ENCODE assay signal across 8 mouse cellular contexts in the genomic region with DNA sequence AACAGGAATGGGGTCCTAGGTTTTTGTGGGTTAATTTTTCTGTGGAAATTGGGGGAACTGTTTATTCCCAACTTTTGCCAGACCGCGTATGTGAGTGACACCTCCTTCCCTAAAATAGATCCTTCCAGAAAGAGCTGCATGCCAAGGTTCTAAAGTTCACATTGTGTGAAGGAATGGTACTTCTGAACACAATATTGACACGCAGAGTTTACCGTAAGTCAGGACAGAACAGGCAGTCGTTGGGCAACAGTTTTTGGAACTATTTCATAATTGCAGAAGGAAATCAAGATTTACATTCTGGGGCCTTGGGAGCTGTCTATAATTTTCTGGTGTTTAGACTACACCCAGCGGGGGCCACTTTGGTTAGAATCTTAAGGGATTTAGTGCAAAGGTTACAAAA. TPM values are rescaled to one million over a fixed set of nuclear protein-coding genes. Genes with fewer than 3 reads are reported as not detected.
DNase-seq lines count a peak whose midpoint lies in the region; ATAC-seq and TF ChIP-seq lines count a peak whose summit lies in the region.

No protein-coding gene starts in this region.

- no peaks in the 10 kb centered on the region for H3K9me3 ChIP-seq in kidney, embryonic 16.5 days (ENCODE audit: low read length)
- H3K9me3 ChIP-seq in embryonic facial prominence, embryonic 15.5 days (replicated peaks), result no peaks in the 10 kb centered on the region
- H3K9me3 ChIP-seq in limb, embryonic 14.5 days (ENCODE audit: control insufficient read depth, low read length), result no peaks in the 10 kb centered on the region
- no peaks in the 10 kb centered on the region for H3K9me3 ChIP-seq in neural tube, embryonic 12.5 days

- 54% methylated on average over 6 of the region's 6 CpGs for WGBS in kidney, embryonic 16.5 days
- 46% methylated on average over 6 of the region's 6 CpGs for WGBS in embryonic facial prominence, embryonic 15.5 days
- WGBS in limb, embryonic 14.5 days, result 71% methylated on average over 6 of the region's 6 CpGs
- WGBS in neural tube, embryonic 12.5 days, result 84% methylated on average over 6 of the region's 6 CpGs
- 55% methylated on average over 6 of the region's 6 CpGs for WGBS in thymus, adult 2 months

- no peak for TF ChIP-seq POLR2A in limb, embryonic 14.5 days (IDR thresholded peaks at IDR 0.05; ENCODE audit: borderline replicate concordance, extremely low read depth, insufficient read depth, insufficient read length)
- TF ChIP-seq POLR2A in thymus, adult 2 months (IDR thresholded peaks at IDR 0.05; ENCODE audit: control insufficient read depth, extremely low read depth, insufficient read depth, low read length, poor library complexity), result no peak

- H3K36me3 ChIP-seq in kidney, embryonic 16.5 days (ENCODE audit: insufficient read depth, low read length), result peaks cover 9% of the 10 kb centered on the region
- peaks cover 6% of the 10 kb centered on the region; the same call in 1 of the 2 replicates for H3K36me3 ChIP-seq in embryonic facial prominence, embryonic 15.5 days
- H3K36me3 ChIP-seq in limb, embryonic 14.5 days (ENCODE audit: control insufficient read depth, insufficient read depth, low read length), result peaks cover 1% of the 10 kb centered on the region; the same call in 1 of the 2 replicates
- 0 out of 2 replicates have a peak, but pooled peaks cover 5% of the 10 kb centered on the region for H3K36me3 ChIP-seq in neural tube, embryonic 12.5 days
- no peaks in the 10 kb centered on the region for H3K36me3 ChIP-seq in thymus, adult 2 months (ENCODE audit: control insufficient read depth, insufficient read depth, low read length)

- H3K27me3 ChIP-seq in kidney, embryonic 16.5 days (ENCODE audit: insufficient read depth, low read length), result no peaks in the 10 kb centered on the region
- no peaks in the 10 kb centered on the region for H3K27me3 ChIP-seq in embryonic facial prominence, embryonic 15.5 days
- H3K27me3 ChIP-seq in limb, embryonic 14.5 days (ENCODE audit: control insufficient read depth, insufficient read depth, low read length), result no peaks in the 10 kb centered on the region
- H3K27me3 ChIP-seq in neural tube, embryonic 12.5 days (replicated peaks), result no peaks in the 10 kb centered on the region
- no peaks in the 10 kb centered on the region for H3K27me3 ChIP-seq in thymus, adult 2 months (ENCODE audit: control insufficient read depth, insufficient read depth, low read length)

- H3K4me1 ChIP-seq in kidney, embryonic 16.5 days (ENCODE audit: insufficient read depth, low read length), result peaks cover 45% of the 10 kb centered on the region
- peaks cover 34% of the 10 kb centered on the region for H3K4me1 ChIP-seq in embryonic facial prominence, embryonic 15.5 days
- peaks cover 10% of the 10 kb centered on the region for H3K4me1 ChIP-seq in limb, embryonic 14.5 days (ENCODE audit: control insufficient read depth, insufficient read depth, low read length)
- H3K4me1 ChIP-seq in neural tube, embryonic 12.5 days, result peaks cover 13% of the 10 kb centered on the region
- H3K4me1 ChIP-seq in thymus, adult 2 months (replicated peaks; ENCODE audit: control insufficient read depth, insufficient read depth, low read length), result peaks cover 10% of the 10 kb centered on the region

- H3K27ac ChIP-seq in kidney, embryonic 16.5 days (ENCODE audit: low read length), result peak overlapping the region; percentile 97; the same call in 1 of the 2 replicates
- peak overlapping the region; percentile 97 for H3K27ac ChIP-seq in embryonic facial prominence, embryonic 15.5 days (replicated peaks)
- no peak overlapping the region for H3K27ac ChIP-seq in limb, embryonic 14.5 days (replicated peaks; ENCODE audit: low read depth, low read length)
- H3K27ac ChIP-seq in neural tube, embryonic 12.5 days, result no peak overlapping the region
- no peak overlapping the region for H3K27ac ChIP-seq in thymus, adult 2 months (ENCODE audit: control insufficient read depth, insufficient read depth, low read length)

- peak overlapping the region; percentile 98 for H3K4me3 ChIP-seq in kidney, embryonic 16.5 days (ENCODE audit: low read length)
- peak overlapping the region; percentile 92 for H3K4me3 ChIP-seq in embryonic facial prominence, embryonic 15.5 days (replicated peaks)
- H3K4me3 ChIP-seq in limb, embryonic 14.5 days (replicated peaks; ENCODE audit: low read length), result peak overlapping the region; percentile 86
- H3K4me3 ChIP-seq in neural tube, embryonic 12.5 days, result peak overlapping the region; percentile 99; the same call in 1 of the 2 replicates
- no peak overlapping the region for H3K4me3 ChIP-seq in thymus, adult 2 months (ENCODE audit: control insufficient read depth, insufficient read depth, low read length)

- H3K4me2 ChIP-seq in kidney, embryonic 16.5 days (replicated peaks; ENCODE audit: low read depth, low read length), result peak overlapping the region; percentile 77
- peak overlapping the region; percentile 77 for H3K4me2 ChIP-seq in embryonic facial prominence, embryonic 15.5 days (replicated peaks)
- peak overlapping the region; percentile 78 for H3K4me2 ChIP-seq in limb, embryonic 14.5 days (replicated peaks; ENCODE audit: low read depth, low read length, severe bottlenecking)
- peak overlapping the region; percentile 96 for H3K4me2 ChIP-seq in neural tube, embryonic 12.5 days (replicated peaks)

- H3K9ac ChIP-seq in kidney, embryonic 16.5 days (replicated peaks; ENCODE audit: low read length), result peak overlapping the region; percentile 99
- H3K9ac ChIP-seq in embryonic facial prominence, embryonic 15.5 days, result peak overlapping the region; percentile 97; the same call in 1 of the 2 replicates
- H3K9ac ChIP-seq in limb, embryonic 14.5 days (ENCODE audit: low read depth, low read length, severe bottlenecking), result peak overlapping the region; percentile 93
- 0 out of 2 replicates have a peak overlapping the region, but pooled peaks have one; percentile 9 for H3K9ac ChIP-seq in neural tube, embryonic 12.5 days

- no peak for ATAC-seq in kidney, embryonic 16.5 days (ENCODE audit: low FRiP score, low TSS enrichment)
- ATAC-seq in embryonic facial prominence, embryonic 15.5 days (ENCODE audit: insufficient number of reproducible peaks, low FRiP score, low TSS enrichment, low read depth), result no peak
- no peak for ATAC-seq in limb, embryonic 14.5 days (ENCODE audit: low FRiP score, low read depth)
- ATAC-seq in neural tube, embryonic 12.5 days (ENCODE audit: low FRiP score, low read depth), result no peak

- no peak for DNase-seq in kidney, postnatal 10 days
- no peak for DNase-seq in limb, embryonic 14.5 days (ENCODE audit: low spot score)
- no peak for DNase-seq in thymus, adult 2 months
- DNase-seq in layer of hippocampus, postnatal 10 days (ENCODE audit: low spot score in 2 of 2), result no peak
- DNase-seq in spleen, postnatal 4 days (ENCODE audit: low spot score in 2 of 2), result no peak

- TF ChIP-seq CTCF in thymus, adult 2 months (IDR thresholded peaks at IDR 0.05; ENCODE audit: borderline replicate concordance, control insufficient read depth, extremely low read depth, insufficient read depth, low read length, poor library complexity), result no peak

RNA-seq across cellular contexts. Expression of gene Ddi2, which starts 1.3 kb away (rescaled TPM):
- 19.1 and 20.9 TPM in 2 replicates for polyA plus RNA-seq in kidney, embryonic 16.5 days (2015; fragmentation: Nextera tagmentation; extraction: Ambion mirVana)
- polyA plus RNA-seq in embryonic facial prominence, embryonic 15.5 days (2015; fragmentation: Nextera tagmentation; extraction: Ambion mirVana), result 25.2 and 26.7 TPM in 2 replicates
- 21.9 and 22.1 TPM in 2 replicates for polyA plus RNA-seq in limb, embryonic 14.5 days (2012; rRNA removed)
- 18.5 and 20.0 TPM in 2 replicates for polyA plus RNA-seq in limb, embryonic 14.5 days (2014; fragmentation: Nextera tagmentation; extraction: Ambion mirVana)
- polyA plus RNA-seq in neural tube, embryonic 12.5 days (2016; fragmentation: Nextera tagmentation; extraction: Ambion mirVana), result 24.8 and 25.6 TPM in 2 replicates
- polyA plus RNA-seq in thymus, adult 2 months (2012; rRNA removed), result 15.6 and 25.5 TPM in 2 replicates
- total RNA-seq in layer of hippocampus, postnatal 10 days (2021), result 10 to 100 TPM; 31.1 to 31.9 TPM

RNA-seq across cellular contexts. Expression of gene Agmat, which starts 24.5 kb away (rescaled TPM):
- 1.7 and 2.0 TPM in 2 replicates for polyA plus RNA-seq in kidney, embryonic 16.5 days (2015; fragmentation: Nextera tagmentation; extraction: Ambion mirVana)
- polyA plus RNA-seq in embryonic facial prominence, embryonic 15.5 days (2015; fragmentation: Nextera tagmentation; extraction: Ambion mirVana), result 0.32 and 0.33 TPM in 2 replicates
- 0.21 TPM in 1 of 2 replicates, not detected in the other for polyA plus RNA-seq in limb, embryonic 14.5 days (2012; rRNA removed)
- polyA plus RNA-seq in limb, embryonic 14.5 days (2014; fragmentation: Nextera tagmentation; extraction: Ambion mirVana), result not detected in 2 replicates
- polyA plus RNA-seq in neural tube, embryonic 12.5 days (2016; fragmentation: Nextera tagmentation; extraction: Ambion mirVana), result not detected in 2 replicates
- polyA plus RNA-seq in thymus, adult 2 months (2012; rRNA removed), result 0.18 and 0.92 TPM in 2 replicates
- not detected for total RNA-seq in layer of hippocampus, postnatal 10 days (2021)

RNA-seq across cellular contexts. Expression of gene Rsc1a1, which starts 36.6 kb away (rescaled TPM):
- 0.62 TPM in 1 of 2 replicates, not detected in the other for polyA plus RNA-seq in kidney, embryonic 16.5 days (2015; fragmentation: Nextera tagmentation; extraction: Ambion mirVana)
- 0.28 TPM in 1 of 2 replicates, not detected in the other for polyA plus RNA-seq in embryonic facial prominence, embryonic 15.5 days (2015; fragmentation: Nextera tagmentation; extraction: Ambion mirVana)
- polyA plus RNA-seq in limb, embryonic 14.5 days (2012; rRNA removed), result 9.0 and 11.5 TPM in 2 replicates
- 1.5 and 1.7 TPM in 2 replicates for polyA plus RNA-seq in limb, embryonic 14.5 days (2014; fragmentation: Nextera tagmentation; extraction: Ambion mirVana)
- 1.2 TPM in 1 of 2 replicates, not detected in the other for polyA plus RNA-seq in neural tube, embryonic 12.5 days (2016; fragmentation: Nextera tagmentation; extraction: Ambion mirVana)
- polyA plus RNA-seq in thymus, adult 2 months (2012; rRNA removed), result 8.5 and 14.4 TPM in 2 replicates
- 1 to 10 TPM in 1 of 2 experiments, under 1 TPM in 1; 0.87 to 1.6 TPM for total RNA-seq in layer of hippocampus, postnatal 10 days (2021)

RNA-seq across cellular contexts. Expression of gene Plekhm2, which starts 57.3 kb away (rescaled TPM):
- 6.4 TPM in 2 replicates for polyA plus RNA-seq in kidney, embryonic 16.5 days (2015; fragmentation: Nextera tagmentation; extraction: Ambion mirVana)
- polyA plus RNA-seq in embryonic facial prominence, embryonic 15.5 days (2015; fragmentation: Nextera tagmentation; extraction: Ambion mirVana), result 7.1 and 8.3 TPM in 2 replicates
- 51.8 and 67.8 TPM in 2 replicates for polyA plus RNA-seq in limb, embryonic 14.5 days (2012; rRNA removed)
- 4.9 and 6.4 TPM in 2 replicates for polyA plus RNA-seq in limb, embryonic 14.5 days (2014; fragmentation: Nextera tagmentation; extraction: Ambion mirVana)
- polyA plus RNA-seq in neural tube, embryonic 12.5 days (2016; fragmentation: Nextera tagmentation; extraction: Ambion mirVana), result 7.4 TPM in 2 replicates
- polyA plus RNA-seq in thymus, adult 2 months (2012; rRNA removed), result 58.5 and 71.4 TPM in 2 replicates
- 10 to 100 TPM; 55.8 to 57.4 TPM for total RNA-seq in layer of hippocampus, postnatal 10 days (2021)

Comparison
In these comparisons a context has a peak if more than half of its experiments do, and no peak if none do; other contexts are left out.
1. H3K27ac ChIP-seq: peak in kidney, embryonic 16.5 days (single experiment) and embryonic facial prominence, embryonic 15.5 days (single experiment); none in limb, embryonic 14.5 days (single experiment), neural tube, embryonic 12.5 days (single experiment) and thymus, adult 2 months (single experiment).
2. H3K9ac ChIP-seq: peak in every context shown above with its lines; median percentile 99 in kidney, embryonic 16.5 days; 97 in embryonic facial prominence, embryonic 15.5 days; 93 in limb, embryonic 14.5 days; 9 in neural tube, embryonic 12.5 days.
3. Peak in every context shown above with its lines, with median percentiles within 50 percentile points of each other: H3K4me2 ChIP-seq.